Mouse (Mus musculus): ENCODE results near the gene Gps2.
"Not testable (repeated sequence)": the region's sequence is repeated elsewhere in the genome, so short reads cannot be mapped to it uniquely, and the experiment has no call there.

The Gps2 gene

GRCm38 (mm10) chr11:69936714-69937347 is 23.1 kb downstream of the Gps2 start:
- DNase-seq (ENCODE audit: low spot score in 2 of 2): no peak

GRCm38 (mm10) chr11:69937385-69937784 is 23.7 kb downstream of the Gps2 start:
- DNase-seq (ENCODE audit: low spot score in 2 of 2): no peak

GRCm38 (mm10) chr11:69937834-69938233 is 24.1 kb downstream of the Gps2 start:
- no peak for DNase-seq (ENCODE audit: low spot score in 2 of 2)

- no peak for DNase-seq (ENCODE audit: low spot score in 2 of 2)
Observed at GRCm38 (mm10) chr11:69938401-69938979, 24.8 kb downstream of the Gps2 start.

- DNase-seq (ENCODE audit: low spot score in 2 of 2): no peak
Observed at GRCm38 (mm10) chr11:69939181-69939580, 25.5 kb downstream of the Gps2 start.

- DNase-seq (ENCODE audit: low spot score in 2 of 2): no peak
Observed at GRCm38 (mm10) chr11:69939731-69940130, 26.0 kb downstream of the Gps2 start.

- DNase-seq (ENCODE audit: low spot score in 2 of 2): no peak
Observed at GRCm38 (mm10) chr11:69940962-69941361, 27.3 kb downstream of the Gps2 start.

- DNase-seq (ENCODE audit: low spot score in 2 of 2): no peak
Observed at GRCm38 (mm10) chr11:69945216-69945615, 31.5 kb downstream of the Gps2 start.

GRCm38 (mm10) chr11:69945997-69946891 is 32.6 kb downstream of the Gps2 start:
- no peak for DNase-seq (ENCODE audit: low spot score in 2 of 2)

GRCm38 (mm10) chr11:69947337-69948065 is 33.8 kb downstream of the Gps2 start:
- no peak for DNase-seq (ENCODE audit: low spot score in 2 of 2)

- DNase-seq (ENCODE audit: low spot score in 2 of 2): peak in 1 of 2 experiments; percentile 26
Observed at GRCm38 (mm10) chr11:69948066-69948762, 34.5 kb downstream of the Gps2 start, which contains the start of gene Slc2a4. TSS of gene Slc2a4 (minus strand) at chr11:69948188.

GRCm38 (mm10) chr11:69948763-69949150 is 35.1 kb downstream of the Gps2 start:
- DNase-seq (ENCODE audit: low spot score in 2 of 2): peak; percentile 59 to 61

GRCm38 (mm10) chr11:69950807-69951459 is 37.2 kb downstream of the Gps2 start:
- no peak for DNase-seq (ENCODE audit: low spot score in 2 of 2)

- DNase-seq (ENCODE audit: low spot score in 2 of 2): no peak
Observed at GRCm38 (mm10) chr11:69952274-69952673, 38.6 kb downstream of the Gps2 start.

GRCm38 (mm10) chr11:69953267-69953915 is 39.7 kb downstream of the Gps2 start:
- DNase-seq (ENCODE audit: low spot score in 2 of 2): no peak

GRCm38 (mm10) chr11:69955618-69956017 is 41.9 kb downstream of the Gps2 start:
- DNase-seq (ENCODE audit: low spot score in 2 of 2): not testable (repeated sequence)

GRCm38 (mm10) chr11:69956218-69956617 is 42.5 kb downstream of the Gps2 start:
- DNase-seq (ENCODE audit: low spot score in 2 of 2): no peak

GRCm38 (mm10) chr11:69960616-69961015 is 46.9 kb downstream of the Gps2 start:
- DNase-seq (ENCODE audit: low spot score in 2 of 2): no peak

- no peak for DNase-seq (ENCODE audit: low spot score in 2 of 2)
Observed at GRCm38 (mm10) chr11:69961841-69962240, 48.2 kb downstream of the Gps2 start.

GRCm38 (mm10) chr11:69964650-69965270 is 51.1 kb downstream of the Gps2 start, which contains the start of gene Cldn7:
TSS of gene Cldn7 (plus strand) at chr11:69964779.
- no peak for DNase-seq (ENCODE audit: low spot score in 2 of 2)

All from frontal cortex, postnatal 25 days (tissue).